Mouse (Mus musculus): ENCODE data around the gene Ednra.
A peak's percentile ranks its signal among the peaks of the same experiment; 100 is the strongest.

The Ednra gene

DNA sequence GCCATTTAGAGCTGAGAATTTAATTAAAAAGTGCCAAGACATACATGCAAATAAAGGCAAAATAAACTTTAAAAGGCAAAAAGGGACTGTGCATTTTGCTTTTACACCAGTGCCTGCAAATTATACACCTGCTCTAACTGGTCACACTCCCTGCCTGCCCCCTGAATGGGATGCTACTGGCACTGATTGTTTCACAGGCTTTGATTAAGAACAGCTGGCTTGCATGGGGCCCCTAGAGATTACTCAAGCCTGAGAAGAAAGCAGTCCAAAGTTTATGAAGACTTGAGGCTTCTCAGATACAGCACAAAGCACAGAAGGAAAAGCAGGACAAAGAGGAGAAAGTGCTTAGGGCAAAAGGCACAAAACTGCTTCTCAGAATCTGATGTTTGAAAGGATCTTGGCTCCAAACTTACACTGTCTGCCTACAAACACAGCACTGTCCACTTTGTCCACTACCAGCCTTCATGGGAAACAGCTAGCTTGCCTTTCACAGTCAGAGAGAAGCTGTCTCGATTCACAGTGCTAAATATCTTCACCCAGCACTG is 73.5 kb downstream of the Ednra start:
- no peak for DNase-seq (ENCODE audit: low spot score in 2 of 2)

DNA sequence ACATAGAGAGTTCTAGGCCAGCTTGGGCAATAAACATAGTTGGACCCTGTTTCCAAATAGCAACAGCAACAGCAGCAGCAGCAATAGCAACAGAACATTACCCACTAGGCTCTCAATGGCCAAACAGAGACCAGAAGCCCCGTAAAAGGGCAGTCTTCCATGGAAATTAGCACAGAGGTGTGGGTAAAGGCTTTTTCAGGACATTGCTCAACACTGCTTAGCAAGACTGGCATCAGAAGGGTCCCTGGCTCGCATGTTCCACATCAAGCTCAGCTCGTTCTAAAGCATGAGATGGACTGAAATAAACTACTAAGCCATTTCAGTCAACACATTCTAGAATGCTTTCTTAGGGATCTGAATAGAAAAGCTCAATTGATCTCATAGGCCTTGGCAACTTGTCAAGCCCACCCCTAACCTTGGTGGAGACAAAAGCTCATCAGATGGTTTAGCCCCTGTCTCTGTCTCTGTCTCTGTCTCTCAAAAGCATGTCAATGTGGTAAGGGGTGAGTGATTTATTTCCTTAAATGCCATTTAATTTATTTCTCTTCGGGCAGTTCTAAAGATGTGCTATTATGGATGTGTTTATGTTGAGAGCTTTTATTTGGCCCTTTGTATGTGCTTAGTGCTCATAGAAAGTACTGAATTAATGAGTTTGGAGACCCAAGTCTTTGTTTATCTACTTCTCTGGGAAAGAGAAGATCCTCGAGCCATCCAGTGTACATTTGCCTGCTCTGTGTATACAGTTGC is 84.0 kb downstream of the Ednra start:
- DNase-seq (ENCODE audit: low spot score in 2 of 2): no peak

DNA sequence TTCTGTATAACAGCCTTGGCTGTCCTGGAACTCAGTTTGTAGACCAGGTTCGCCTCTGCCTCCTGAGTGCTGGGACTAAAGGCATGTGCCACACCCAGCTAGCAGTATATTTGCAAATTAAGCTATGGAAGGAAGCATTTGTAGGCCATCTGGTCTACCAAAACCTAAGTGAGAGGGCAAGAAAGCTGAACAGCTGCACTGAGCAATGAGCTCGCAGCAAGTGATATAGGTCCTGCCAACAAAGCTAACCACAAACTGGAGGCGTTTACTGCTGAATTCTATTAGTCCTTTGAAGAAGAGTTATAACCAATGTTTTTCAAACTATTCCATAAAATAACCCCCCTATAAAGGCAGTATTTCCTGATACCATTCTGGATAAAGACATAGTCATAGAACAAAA is 86.7 kb downstream of the Ednra start:
- DNase-seq (ENCODE audit: low spot score in 2 of 2): no peak

DNA sequence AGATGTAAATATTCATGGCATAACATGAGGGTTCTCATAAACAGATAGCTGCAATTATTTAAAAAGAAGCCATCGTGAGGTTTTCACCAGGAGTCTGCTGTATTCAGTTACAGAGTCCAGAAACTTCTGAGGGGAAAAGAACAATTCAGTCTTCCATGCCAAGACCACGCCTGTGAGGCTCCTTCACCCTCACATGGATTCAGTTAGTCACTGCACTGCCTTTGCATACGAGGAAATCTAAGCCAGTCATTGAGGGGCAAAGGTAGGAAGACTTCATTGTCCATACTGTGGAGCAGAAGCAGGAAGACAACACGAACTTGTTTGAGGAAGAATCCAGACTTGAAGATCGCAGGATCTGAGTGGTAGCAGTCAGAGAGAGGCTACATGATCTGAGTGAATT is 90.2 kb downstream of the Ednra start:
- no peak for DNase-seq (ENCODE audit: low spot score in 2 of 2)

DNA sequence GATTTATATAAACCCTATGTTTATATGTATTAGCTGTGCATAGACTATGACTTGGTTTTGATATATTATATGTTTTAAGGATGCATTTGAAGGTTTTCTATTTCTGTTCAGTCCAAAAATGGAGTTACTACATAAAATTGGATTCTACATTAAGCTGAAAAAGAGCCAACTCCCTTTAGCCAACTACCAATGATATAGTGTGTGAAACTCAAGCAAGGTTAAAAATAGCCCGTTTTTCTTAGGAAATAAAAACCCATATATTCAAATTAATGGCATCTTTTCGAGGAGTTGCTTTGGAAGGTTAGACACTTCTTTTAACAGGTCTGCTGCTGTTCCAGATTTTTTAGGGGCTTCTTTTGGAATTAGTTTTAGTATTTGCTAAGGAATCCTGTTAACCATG is 91.1 kb downstream of the Ednra start:
- no peak for DNase-seq (ENCODE audit: low spot score in 2 of 2)

DNA sequence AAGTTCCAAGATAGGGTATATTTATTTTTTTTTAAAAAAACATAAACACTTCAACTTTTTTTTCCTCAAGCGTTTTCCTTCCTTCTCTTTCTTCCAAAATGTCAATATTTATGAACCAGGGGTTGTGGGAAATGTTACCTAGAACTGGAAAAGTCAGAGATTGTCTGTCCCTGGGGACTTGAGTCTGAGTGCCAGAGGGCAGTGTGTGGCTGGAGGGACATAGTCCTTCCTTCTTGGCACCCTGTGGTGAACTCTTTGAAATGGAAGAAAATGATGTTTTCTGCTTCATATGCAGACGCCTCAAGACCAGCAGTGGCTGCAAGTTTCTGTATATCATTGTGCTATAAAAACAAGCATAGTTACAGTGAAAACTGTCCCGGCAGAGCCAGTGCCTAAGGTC is 93.6 kb downstream of the Ednra start:
- DNase-seq (ENCODE audit: low spot score in 2 of 2): no peak

DNA sequence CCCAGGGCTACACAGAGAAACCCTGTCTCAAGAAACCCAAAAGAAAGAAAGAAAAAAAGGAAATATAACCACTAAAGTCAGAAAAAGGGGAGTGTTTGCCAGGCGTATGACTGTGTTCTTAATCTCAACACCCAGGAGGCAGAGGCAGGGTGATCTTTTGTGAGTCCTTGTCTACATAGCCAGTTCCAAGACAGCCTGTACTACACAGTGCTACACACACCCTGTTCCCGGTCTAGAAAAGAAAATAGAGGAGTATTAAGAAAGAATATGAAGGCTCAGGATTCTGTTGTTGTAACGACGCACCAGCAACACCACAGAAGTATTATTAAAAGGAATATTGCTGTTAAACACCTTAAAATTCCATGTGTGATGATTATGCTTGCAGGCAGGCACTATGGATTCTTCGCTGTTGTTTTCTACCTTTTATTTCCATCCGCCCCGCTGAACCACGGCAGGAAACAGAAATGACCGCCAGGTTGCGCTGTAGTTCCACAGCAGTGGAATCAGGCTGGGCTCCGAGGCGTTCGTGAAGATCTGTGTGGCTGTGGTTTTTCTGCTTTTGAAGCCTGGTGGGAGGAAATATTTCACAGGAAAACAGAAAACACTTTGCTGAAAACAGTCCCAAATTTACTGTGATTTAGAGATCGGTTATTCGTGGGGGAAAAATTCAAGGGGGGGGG is 94.3 kb downstream of the Ednra start:
- peak; percentile 38 to 78 for DNase-seq (ENCODE audit: low spot score in 2 of 2)

DNA sequence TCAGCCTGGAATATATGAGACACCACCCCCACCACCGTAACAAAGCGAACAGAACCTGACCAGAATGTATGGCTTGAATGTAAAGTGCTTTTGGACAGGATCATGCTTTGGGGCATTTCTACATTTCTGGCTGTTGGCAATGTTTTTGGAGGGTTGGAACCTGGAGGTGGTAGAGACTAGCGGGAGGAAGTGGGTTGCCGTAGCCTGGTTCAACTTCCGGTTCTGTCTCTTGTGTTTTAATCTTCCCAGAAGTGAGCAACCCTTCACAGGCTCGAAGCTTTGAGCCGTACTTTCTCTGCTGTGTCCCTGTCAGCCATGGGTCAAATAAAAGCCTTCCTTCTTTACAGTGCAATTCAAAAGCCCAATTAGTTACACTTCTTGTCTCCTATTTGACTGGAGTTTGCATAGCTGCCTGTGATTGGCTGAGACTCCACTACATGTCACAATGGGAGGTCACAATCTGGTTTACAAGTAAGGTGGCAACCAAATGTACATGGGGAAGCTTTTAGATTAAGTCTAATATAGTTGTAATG is 100.5 kb downstream of the Ednra start:
- no peak for DNase-seq (ENCODE audit: low spot score in 2 of 2)

DNA sequence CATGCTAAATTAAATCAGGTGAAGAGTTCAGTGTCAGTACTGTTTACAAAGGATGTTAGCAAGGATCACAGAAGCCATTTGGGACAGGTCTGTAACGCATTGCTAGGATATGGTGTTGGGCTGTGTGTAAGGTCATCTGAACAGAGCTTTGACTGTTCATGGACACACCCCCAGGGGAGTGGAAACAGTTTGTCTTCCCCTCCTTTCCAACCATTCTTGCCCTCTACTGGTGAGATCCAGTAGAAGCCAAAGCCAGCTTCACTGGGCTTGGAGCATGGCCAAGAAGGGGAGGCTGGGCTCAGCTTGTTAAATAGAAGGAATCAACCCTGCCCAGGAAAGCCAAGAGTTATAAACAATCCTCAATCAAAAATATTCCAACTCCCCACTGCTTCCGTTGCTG is 106.3 kb downstream of the Ednra start:
- no peak for DNase-seq (ENCODE audit: low spot score in 2 of 2)
